Mouse (Mus musculus) A20 (cell line): ENCODE results near the gene Nol3.
"Not testable (repeated sequence)": the region's sequence is repeated elsewhere in the genome, so short reads cannot be mapped to it uniquely, and the experiment has no call there.

Experiments used
- DNase-seq: peaks from one replicate; pipeline ENCODE4 v3.0.0-alpha.2; 2011; ENCODE audit warnings: low read depth, low spot score

Nol3 gene

DNA sequence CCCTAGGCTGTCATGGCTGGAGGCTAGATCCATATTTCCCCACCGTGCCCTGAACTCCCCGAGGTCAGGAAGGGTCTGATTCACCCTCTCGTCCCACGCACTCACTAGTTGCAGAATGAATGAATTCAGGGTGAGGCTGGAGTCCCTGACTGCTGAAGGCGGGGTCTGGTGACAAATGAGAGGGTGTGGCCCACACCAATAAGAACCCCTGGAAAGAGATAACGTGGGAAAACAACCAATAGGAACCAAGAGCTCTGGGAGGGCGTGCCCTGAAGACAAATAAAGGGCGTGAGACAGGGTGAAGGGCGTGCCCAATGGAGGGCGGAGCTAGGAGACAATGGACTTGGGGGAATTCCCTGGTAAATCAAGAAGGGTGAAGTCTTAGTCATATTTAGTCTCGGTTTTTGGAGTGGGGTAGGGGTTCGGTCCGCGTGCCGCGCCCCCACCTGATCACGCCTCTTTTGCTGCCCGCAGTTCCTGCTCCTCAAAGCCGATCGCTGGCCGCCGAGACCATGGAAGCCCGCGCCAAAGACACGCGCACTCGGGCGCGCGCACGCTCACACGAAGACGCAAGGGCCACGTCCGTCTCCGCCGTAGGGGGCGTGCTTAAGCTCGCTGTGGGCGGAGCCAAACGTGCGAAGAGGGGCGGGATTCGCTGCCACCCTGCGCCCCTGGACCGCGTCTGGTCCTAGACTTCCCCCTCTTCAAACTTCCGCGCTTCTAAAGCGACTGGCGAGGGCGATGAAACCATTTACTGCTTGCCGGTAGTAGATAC, 13.2 kb downstream of the Nol3 start:
- DNase-seq, result peak; percentile 100

DNA sequence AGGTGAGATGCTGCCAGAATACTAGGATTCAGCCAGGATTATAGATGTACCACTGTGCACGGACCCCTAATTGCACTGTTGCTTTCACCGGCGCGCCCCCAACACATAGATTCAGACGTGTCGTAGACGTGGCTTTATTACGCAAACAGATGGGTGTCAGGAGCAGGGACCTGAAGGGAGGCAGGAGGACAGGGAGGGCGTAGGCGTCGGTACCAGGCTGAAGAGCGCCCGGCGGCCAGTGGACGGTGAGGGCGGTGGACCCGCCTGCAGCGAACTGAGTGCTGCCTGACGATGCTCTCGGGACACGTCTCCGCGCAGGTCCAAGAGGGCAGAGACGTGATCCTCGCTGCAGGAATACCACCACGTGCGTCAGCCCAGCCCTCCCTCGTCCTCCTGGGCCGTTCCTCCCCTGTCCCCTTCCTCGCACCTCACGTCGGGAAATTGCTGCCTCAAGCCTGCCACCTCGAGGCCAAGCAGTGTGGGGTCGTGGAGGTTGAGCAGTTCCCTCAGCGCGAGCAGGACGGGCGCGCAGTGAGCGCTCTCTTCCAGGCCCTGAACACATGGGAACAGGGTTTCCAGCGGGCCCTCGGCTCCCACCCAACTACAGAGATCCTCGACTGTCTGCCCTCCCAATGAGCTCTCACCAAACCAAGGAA, 14.0 kb downstream of the Nol3 start, which contains the start of gene 4931428F04Rik:
TSS of gene 4931428F04Rik (minus strand) at position 60 of the 656 bp plus-strand sequence.
- DNase-seq, result peak; percentile 72

DNA sequence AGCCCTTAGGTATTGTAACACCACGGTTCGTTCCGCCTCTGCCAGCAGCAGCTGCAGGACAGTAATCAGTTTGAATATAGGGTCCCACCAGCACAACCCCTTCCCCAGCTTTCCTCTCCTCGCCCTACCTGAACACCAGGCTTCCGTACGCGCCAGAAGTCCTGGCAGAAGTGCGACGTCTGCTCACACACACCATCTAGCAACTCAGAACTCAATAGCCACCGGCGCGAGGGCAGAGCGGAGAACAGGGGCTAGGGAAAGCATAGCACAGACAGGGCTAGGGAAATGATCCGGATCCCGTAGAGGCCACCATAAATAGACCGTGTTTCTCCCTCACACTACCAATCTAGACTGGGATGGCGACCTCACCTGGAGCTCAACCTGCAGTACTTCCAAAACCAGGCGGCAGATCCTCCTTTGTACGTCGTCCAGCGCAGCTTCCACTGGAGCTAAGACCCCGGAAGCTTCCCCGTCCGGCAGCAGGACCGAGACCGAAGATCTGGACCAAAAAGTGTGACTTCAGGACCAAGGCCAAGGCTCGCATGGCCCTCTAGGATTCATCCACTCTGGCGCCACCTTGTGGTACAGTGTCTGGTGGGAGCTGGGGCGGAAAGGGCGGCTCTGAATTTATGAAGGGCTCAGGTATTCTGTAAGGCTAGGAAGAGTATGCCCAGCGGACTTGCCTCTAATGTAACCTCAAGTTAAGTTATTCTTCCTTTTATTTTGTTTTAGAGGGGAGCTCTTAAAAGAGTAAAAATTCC, 14.8 kb downstream of the Nol3 start:
- peak; percentile 87 for DNase-seq

- not testable (repeated sequence) for DNase-seq
Measured at GRCm38 (mm10) chr8:105291364-105291763, 15.4 kb downstream of the Nol3 start.

DNA sequence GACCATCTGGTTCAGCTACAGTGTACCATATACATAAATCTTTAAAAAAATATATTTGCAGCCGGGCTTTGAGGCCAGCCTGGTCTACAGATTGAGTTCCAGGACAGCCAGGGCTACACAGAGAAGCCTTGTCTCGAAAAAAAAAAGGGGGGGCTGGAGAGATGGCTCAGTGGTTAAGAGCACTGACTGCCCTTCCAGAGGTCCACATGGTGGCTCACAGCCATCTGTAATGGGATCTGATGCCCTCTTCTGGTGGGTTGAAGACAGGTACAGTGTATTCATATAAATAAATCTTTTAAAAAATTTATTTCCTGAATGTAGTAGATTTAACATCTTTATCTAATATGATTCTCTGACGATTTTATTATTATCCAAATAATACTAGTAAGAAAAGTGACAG, 15.9 kb downstream of the Nol3 start:
- peak; percentile 48 for DNase-seq

DNA sequence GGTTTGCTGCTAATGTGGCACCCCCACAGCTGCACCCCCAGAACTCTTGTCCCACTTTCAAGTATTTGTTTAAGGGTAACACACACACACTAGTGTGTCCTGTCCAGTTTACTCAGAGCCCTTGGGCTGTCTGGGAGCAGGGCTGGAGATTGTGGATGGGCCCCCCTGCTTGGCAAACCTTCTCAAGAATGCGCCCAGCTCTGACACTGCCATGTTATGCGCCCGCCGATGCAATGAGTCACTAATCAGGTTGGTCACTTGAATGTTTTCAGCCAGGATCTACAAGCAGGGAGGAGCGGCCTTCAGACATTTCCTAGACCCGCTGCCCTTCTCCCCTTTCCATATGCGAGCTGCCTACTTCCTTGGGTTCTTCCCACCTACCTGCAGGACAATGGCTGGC, 16.5 kb downstream of the Nol3 start:
- DNase-seq, result no peak

DNA sequence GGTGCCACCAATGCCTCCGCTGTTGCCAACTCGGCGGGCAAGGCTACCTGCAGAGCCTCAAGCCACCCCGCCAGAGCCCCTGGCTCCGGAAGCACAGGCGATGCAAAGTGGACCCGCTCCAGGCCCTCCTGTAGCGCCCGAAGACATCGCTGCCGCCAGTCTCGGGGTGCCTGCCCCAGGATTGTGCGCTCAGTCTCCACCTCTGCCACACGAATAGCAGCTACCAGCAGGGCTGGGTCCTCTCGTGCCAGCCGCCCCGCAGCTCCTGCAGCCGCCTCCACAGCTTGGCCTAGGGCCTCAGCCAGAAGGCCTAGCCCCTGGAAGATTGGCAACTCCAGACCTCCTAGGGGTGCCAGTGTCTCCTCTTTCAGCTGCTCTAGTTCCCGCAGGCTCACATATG, 17.5 kb downstream of the Nol3 start:
- DNase-seq, result no peak

DNA sequence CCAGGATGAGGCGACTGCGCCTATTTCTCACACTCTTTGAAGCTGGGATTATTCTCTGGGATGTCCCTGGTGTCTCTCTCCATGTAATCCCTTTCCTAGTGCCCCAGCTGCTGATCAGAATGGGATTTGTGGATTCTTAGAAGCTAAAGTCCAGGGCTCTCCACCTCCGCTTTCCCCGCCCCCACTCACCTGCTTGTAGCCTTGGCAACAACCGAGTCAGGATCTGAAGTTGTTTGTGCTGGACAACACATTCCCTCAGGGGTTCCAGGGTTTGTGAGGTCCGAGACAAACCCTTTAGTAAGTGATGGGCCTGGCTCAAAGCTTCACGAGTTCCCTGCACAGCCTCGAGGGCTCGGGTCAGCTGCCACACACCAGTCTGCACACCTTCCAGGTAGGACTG, 18.8 kb downstream of the Nol3 start:
- DNase-seq, result no peak

- DNase-seq, result no peak
Measured at GRCm38 (mm10) chr8:105295256-105295655, 19.3 kb downstream of the Nol3 start.

GRCm38 (mm10) chr8:105295895-105296573, 20.1 kb downstream of the Nol3 start, which contains the start of gene Exoc3l:
Gene Exoc3l (minus strand): TSS chr8:105296101.
- no peak for DNase-seq

DNA sequence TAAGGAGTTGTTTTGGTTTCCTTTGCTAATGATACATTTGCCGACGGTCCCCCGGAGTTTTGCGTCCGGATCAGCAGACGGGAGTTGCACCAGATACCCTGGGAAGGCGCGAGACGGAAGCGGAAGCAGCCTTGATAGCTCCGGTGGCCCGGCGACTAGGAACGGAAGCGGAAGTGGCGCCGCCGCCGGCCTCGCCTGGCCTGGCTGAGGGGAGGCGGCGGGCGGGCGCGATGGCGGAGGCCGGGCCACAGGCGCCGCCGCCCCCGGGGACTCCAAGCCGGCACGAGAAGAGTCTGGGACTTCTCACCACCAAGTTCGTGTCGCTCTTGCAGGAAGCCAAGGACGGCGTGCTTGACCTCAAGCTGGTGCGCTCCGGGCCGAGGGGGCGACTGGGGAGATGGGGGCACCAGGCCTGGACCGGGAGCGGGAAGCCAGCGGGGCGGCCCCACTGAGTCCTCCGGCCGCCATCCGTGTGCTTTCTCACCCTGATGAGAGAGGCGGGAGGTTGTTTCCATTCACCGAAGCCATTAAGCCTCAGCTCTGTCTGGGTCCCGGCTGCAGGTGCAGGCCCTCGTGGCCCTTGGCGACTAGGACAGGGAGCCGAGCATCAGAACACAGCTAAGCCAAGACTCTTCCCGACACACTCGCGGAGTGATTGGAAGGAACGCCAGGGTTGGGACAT, 21.7 kb downstream of the Nol3 start, which contains the start of gene E2f4:
TSS of gene E2f4 (plus strand) at position 153 of the 682 bp plus-strand sequence.
- DNase-seq, result peak; percentile 94

- peak; percentile 47 for DNase-seq
Measured at GRCm38 (mm10) chr8:105298351-105299252, 22.7 kb downstream of the Nol3 start.

- DNase-seq, result no peak
Measured at GRCm38 (mm10) chr8:105299962-105300361, 24.0 kb downstream of the Nol3 start.

DNA sequence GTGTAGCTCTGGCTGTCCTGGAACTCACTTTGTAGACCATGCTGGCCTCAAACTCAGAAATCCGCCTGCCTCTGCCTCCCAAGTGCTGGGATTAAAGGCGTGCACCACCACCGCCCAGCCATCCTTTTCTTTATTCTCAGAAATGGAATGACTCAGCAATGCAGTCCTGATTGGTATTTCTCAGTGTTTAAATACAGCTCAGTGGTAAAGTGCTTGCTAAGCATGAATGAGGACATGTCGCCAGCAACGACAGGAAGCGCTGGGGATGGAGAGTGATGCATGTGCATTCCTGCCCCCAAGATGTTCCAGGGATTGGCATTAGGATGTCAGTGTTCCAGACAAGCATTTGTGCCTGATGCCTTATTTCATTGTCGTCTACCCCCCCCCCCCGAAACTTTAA, 27.5 kb downstream of the Nol3 start:
- DNase-seq, result no peak

- DNase-seq, result no peak
Measured at GRCm38 (mm10) chr8:105303874-105304273, 27.9 kb downstream of the Nol3 start.

DNA sequence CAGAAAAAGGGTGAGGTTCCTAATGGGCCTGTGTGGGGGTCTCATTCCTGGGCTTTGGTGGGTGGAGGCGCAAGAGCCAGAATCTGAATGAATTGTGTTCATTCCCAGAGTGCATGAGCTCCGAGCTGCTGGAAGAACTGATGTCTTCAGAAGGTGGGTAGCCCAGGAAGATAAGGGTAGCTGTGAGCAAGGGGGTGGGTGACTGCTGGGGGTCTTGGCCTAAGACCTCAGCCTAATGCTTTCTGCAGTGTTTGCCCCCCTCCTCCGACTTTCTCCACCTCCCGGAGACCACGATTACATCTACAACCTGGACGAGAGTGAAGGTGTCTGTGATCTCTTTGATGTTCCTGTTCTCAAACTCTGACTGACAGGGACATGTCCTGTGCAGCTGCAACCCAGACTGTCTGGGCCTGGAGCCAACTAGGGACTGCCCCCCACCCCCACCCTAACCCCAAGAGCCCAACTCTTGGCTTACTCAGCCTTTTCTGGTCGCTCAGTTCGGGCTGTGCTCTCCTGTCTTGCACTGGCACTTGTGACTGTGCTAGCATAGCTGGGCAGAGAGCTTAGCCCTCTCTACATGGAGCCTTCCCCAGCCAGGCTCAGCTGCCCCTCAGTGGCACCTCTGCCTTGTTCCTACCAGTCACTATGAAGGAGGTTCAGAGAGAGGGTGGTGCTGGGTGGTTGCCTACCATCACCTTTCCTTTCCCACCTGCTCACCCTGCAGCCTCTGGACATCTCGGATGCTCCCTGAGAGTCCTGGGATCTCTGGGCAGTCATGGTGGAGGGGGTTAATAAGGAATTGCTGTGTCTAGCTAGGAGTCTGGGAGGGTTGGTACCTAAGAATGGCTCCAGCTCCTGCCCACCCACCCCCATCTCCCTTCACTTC, 28.6 kb downstream of the Nol3 start:
- DNase-seq, result peak; percentile 42

- no peak for DNase-seq
Measured at GRCm38 (mm10) chr8:105305211-105306145, 29.5 kb downstream of the Nol3 start, which contains the start of gene Elmo3. Gene Elmo3 (plus strand): TSS chr8:105305601.
